Mouse (Mus musculus) common myeloid progenitor, adult 5-6 weeks (primary cell): ENCODE data around the gene Kcnk3. TPM values are rescaled to one million over a fixed set of nuclear protein-coding genes. Genes with fewer than 3 reads are reported as not detected.
A peak's percentile ranks its signal among the peaks of the same experiment; 100 is the strongest.

Experiments used
- ATAC-seq: replicated peaks from 2 replicates; pipeline ENCODE4 v1.8.0; 2016; ENCODE audit warnings: low read depth, mild to moderate bottlenecking, moderate TSS enrichment, inconsistent platforms; ENCODE audit not compliant: poor library complexity, severe bottlenecking
- total RNA-seq: library from RNA; stranded (forward); fragments of 200-1000, 187-1606 nt; gene quantifications from 2 replicates; pipeline ENCODE4 v1.2.3, GENCODE M21; 2017

Gene Kcnk3
- total RNA-seq, 1 experiment from 2014 or later, result not detected

DNA sequence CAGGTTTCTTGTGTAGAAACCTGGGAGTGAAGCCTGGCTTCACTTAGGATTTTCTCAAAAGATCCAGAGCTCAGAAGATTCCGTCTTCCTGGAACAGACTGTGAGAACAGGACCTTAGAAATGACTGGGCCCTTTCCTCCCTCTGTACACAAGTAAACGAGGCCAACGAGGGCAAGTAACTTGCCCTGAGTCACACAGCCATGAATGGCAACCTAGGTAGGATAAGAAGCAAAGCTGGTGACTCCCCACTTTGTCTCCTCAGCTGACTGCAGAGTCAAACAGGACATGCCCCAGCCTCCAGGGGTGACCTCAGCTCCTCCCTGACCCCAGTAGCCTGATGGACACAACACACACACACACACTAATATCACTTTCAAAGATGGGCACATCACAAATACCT, 37.4 kb downstream of the Kcnk3 start:
- ATAC-seq, result no peak

GRCm38 (mm10) chr5:30626331-30627105, 38.5 kb downstream of the Kcnk3 start:
- no peak for ATAC-seq

DNA sequence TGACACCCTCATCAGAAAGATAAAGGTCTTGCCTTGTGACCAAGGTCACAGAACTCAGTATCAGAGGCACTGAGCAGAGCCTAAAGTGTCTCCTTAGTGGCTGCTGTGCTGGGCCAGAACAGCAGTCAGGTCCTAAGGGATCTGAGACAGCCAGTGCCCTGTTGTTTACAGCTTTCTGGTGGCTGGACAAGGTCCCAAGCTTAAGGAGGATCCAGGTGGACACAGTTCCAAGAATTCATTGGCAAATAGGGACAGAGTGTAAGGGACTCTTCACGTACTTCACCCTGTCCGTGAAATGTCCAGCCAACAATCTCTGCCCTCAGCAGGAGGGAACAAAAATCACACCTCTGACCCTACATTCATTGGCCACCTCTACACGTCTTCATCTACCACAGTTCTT, 40.5 kb downstream of the Kcnk3 start:
- ATAC-seq, result no peak

GRCm38 (mm10) chr5:30630401-30630800, 42.4 kb downstream of the Kcnk3 start:
- ATAC-seq, result no peak

DNA sequence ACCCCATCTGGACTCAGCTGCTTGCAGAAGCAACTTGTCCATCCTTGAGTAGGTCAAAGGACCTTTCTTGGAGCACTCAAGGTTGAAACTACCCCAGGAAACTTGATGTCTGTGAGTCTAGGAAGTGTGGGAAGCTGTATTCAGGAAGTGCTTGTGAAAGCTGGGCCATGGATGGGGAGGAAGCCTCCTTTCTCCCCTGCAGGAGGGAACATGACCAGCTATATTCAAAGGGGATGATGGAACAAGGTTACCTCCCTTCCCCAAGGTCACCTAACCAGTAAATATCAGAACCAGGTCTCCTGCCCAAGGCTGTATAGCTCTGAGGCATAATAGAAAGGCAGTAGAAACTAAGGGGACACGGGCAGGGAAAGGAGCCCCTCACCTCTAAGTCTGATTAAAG, 44.2 kb downstream of the Kcnk3 start:
- no peak for ATAC-seq

DNA sequence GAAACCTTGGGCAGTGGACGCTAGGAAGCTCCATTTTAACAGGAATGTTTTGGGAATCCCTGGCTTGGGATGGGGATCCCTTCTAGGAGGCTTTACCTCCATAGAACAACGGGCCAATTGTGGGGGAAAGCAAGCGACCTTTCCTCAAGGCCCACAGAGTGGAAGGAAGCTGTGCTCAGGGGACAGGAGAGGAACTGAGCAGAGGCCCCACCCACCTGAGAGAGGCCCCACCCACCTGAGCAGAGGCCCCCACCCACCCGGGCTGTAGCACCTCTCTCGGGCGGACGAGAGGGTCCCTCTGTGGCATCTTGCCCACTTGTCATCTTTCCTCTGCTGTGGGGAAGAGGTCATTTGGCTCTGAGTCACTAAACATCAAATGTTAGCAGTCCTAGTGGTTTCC, 49.0 kb downstream of the Kcnk3 start:
- no peak for ATAC-seq

GRCm38 (mm10) chr5:30638041-30638440, 50.1 kb downstream of the Kcnk3 start:
- peak; percentile 97 for ATAC-seq

DNA sequence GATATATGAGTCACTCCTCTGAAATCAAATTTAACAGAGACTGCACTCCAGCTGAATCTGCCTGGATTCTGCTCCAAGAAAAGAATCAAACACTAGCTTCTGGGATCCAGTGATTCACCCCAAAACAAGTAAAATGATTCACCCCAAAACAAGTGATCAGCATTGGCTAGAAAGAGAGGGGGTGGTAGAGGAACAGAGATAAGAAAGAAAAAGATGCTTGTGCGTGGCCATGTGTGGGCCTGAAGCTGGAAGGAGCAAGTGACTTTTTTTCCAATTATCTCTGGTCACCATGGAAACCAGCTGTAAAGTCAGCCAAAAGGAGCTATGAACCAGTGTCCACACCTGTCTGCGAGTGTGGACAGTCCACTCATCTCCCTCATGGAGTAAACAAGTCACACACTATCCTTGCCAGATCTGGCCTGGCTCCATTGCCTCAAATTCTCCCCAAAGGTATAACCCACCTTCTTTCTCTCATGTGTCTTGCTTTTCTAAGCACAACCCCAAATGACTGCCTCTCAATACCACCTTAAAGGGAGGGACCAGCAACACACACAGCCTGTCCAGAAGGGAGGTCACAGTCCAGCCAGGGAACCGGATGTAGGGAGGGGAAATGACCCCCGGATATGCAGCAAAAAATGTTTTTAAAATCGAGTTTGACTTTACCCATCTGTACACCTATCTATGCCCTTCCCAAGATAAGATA, 55.7 kb downstream of the Kcnk3 start:
- no peak for ATAC-seq

- ATAC-seq, result no peak
These were observed 58.1 kb downstream of the Kcnk3 start for GRCm38 (mm10) chr5:30646036-30646435.

- ATAC-seq, result no peak
These were observed 59.4 kb downstream of the Kcnk3 start for GRCm38 (mm10) chr5:30647396-30647795.

DNA sequence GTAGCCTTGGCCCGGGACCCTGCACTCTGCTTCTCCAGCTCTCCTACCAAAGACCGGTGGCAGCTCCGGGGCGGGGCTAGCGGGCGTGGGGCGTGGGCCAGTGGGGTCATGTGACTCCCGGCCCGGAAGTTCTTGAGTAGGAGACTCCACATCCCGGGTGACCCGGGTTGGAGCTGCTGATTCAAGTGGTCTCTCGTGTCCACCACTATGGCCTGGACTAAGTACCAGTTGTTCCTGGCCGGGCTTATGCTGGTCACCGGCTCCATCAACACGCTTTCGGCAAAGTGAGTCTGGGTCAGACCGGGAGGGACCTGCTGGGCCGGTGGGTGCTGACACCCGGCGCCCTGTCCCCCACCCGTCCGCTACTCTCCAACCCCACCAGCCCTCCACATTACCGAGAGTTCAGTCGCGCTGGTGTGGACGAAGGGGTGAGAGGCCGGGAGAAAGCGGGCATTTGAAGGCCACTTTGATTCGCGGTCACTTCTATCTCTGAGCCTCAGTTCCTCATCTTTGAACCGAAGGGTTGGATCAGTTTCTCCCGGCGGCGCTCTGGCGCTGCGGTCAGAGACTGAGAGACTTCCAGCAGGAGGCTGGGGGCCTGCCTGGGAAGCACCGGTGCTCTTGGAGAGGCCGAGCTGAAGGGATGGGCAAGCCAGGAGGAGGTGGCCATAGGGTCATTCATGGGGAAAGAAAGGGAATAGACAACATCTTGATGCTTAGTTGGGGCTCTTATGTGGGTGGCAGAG, 60.0 kb downstream of the Kcnk3 start, which contains the start of gene Slc35f6:
Gene Slc35f6 (plus strand): TSS at position 119 of the 746 bp plus-strand sequence.
- ATAC-seq, result peak; percentile 80

DNA sequence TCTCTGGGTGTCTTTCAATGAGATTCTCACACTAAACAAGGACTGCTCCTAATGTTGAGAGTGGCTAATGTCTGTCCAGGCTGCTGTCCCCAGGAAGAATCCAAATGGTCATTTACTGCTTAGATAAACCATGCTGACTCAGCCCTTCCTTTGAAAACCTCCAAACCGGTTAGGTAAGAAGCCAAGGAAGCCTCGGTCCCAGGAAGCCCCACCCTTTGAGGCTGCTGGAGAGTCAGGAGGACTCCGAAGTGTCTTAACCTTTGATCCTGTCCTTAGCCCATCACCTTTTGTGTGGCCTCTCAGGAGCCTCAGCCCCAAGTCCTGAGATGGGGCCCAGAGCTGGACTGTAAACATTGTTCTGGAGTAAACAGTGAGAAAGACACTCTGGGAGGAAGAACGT, 61.6 kb downstream of the Kcnk3 start:
- no peak for ATAC-seq

- peak; percentile 67 for ATAC-seq
These were observed 62.8 kb downstream of the Kcnk3 start for GRCm38 (mm10) chr5:30650756-30651155.

DNA sequence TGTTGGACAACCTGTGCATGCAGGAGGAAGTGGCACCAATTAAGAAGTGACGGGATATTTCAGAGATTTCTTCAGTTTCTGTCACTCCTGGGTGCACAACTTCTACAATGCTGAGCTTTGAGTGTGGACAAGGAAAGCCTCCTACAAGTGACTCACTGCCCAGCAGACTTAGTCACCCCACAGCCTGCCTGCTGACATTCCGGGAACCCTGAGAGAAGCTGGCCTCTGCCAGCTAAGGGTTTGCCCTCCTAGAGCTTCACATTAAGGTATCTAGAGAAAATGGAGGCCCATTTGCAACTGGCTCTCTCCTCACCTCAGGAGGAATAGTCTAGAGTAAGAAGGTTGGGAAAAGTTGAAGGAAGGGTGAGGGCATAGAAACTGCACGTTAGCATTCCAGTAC, 63.6 kb downstream of the Kcnk3 start:
- ATAC-seq, result no peak

DNA sequence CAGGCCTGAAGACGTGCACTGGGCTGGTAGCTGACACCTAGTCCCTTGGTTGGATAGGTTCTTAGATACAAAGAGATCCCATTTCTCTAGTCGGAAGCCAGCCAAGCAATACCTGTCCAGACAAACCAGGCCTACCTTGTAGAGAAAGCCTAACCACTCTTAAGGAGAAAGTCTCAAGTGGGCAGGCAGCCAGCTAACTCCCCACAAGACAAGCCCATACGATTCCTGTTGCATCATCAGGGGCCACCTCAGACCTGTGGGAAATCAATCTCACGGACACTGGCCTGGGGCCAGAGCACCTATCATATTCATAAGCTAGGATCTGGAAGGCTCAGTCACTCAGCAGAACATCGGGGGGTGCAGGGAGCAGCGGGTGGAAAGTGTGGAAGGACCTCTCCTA, 65.3 kb downstream of the Kcnk3 start:
- no peak for ATAC-seq

DNA sequence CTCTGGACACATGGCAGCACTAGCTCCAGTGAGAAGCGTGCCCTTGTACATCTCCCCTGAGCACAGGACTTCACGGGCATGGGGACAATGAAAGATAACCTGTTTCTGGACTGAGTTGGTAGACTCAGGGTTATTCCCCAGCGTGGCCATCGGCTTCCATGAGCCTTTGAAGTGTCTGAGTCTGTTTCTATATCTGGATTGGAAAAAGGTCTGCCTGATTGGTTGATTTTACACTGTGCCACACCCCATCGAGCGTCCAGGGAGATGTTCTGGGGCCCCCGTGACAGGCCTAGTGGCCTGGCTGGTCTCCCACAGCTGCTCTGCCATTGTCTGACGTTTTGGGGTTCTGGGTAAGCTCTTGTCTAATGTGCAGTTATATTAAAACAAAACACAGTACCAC, 67.1 kb downstream of the Kcnk3 start:
- no peak for ATAC-seq

DNA sequence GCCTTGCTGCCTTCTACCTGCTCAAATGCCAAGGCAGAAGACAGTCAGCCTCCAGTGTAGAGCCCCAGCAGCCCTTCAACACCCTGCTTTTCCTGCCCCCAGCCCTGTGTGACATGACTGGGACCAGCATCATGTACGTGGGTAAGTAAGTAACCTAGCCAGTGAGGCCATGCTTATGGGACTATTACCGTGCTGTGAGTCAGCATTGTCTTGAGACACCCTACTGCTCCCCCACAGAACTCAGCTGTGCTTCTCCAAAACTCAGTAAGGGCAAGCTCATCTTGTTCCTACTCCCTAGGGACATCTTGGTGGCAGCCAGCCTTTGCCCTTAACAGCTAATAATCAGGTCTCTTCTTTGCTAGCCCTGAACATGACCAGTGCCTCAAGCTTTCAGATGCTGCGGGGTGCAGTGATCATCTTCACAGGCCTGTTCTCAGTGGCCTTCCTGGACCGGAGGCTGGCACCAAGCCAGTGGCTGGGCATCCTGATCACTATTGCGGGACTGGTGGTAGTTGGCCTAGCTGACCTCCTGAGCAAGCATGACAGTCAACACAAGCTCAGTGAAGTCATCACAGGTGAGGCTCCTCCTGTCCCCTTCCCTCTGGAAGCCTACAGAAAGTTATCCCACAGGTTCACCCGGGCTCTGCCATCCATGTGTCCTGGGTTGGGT, 67.7 kb downstream of the Kcnk3 start:
- no peak for ATAC-seq

DNA sequence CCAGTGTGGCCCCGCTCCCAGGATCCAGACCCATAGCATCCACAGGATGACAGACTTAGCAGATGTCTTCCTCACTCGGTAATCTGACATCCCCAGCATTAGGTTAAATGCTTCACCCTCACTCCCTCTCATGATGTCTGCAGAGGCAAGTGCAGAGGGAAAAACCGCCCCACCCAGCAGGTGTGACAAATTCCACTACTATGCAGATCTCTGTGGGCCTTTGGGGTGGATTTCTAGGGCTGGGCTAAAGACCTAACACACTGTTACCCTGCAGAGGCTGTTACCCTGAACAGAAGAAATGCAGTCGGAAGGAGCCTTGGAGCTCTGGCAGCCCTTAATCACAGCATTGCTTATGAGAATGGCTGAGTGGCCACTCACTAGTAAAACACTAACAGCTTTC, 71.1 kb downstream of the Kcnk3 start:
- no peak for ATAC-seq

- ATAC-seq, result no peak
These were observed 72.3 kb downstream of the Kcnk3 start for GRCm38 (mm10) chr5:30660278-30660677.

- ATAC-seq, result no peak
These were observed 72.8 kb downstream of the Kcnk3 start for GRCm38 (mm10) chr5:30660813-30661212.
